Mouse (Mus musculus): ENCODE measurements around the gene Ubr4.

Gene Ubr4

DNA sequence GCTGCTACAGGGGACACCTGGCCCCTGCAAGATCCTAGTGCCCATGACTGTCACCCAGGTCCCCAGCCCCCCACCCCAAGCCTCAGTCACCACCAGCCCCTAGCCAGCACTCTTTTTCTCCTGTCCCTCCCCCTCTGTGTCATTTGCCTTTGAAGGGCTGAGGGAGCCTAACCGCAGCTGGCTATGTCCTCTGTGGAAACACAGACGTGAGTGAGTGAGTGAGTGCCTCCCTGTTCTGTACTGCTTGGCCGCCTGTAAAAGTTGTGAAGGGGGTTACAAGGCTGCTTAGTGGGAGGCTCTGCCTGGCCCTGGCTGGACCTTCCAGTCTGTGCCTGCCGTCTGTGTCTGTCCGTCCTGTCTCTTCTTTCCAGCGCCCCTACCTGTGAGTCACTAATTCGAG is 183.3 kb downstream of the Ubr4 start:
- DNase-seq (ENCODE audit: low read depth, low spot score): no peak

DNA sequence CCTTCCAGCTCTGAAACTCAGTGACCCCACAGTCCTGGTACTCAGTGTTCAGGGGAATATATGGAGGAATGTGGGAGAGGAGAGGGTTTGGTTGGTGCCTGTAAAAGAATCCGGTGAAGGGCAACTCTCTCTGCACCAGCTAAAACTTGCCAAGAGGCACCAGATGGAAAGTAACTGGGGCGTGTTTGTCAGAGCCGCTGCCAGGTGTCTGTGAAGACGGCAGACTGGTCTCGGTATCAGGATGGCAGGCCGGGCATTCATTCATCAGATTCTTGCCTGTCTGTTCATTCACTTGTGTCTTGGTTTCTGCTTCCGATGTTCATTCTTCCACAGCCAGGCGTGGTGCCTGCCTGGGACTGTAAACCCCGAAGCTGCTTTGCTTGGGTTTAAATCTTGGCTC is 184.3 kb downstream of the Ubr4 start:
- no peak for DNase-seq (ENCODE audit: low read depth, low spot score)

Data from ZHBTc4 (cell line).